Mouse (Mus musculus) olfactory bulb, adult 2 months (tissue): Measurements from ENCODE around the gene Hipk3. TPM values are rescaled to one million over a fixed set of nuclear protein-coding genes. Genes with fewer than 3 reads are reported as not detected.

ENCODE experiments used
- H3K27ac ChIP-seq: fragments of 200-500 bp; 2 replicates; pipeline ENCODE4 v1.5.1; 2012; ENCODE audit warnings: low read depth, low read length; ENCODE audit not compliant: insufficient read depth
- H3K4me1 ChIP-seq: fragments of 200-500 bp; 2 replicates; pipeline ENCODE4 v1.6.1; 2012; ENCODE audit warnings: low read length; ENCODE audit not compliant: control insufficient read depth, insufficient read depth
- H3K4me3 ChIP-seq: fragments of 200-500 bp; 2 replicates; pipeline ENCODE4 v1.5.1; 2012; ENCODE audit warnings: mild to moderate bottlenecking, low read depth, low read length, moderate library complexity; ENCODE audit not compliant: insufficient read depth
- CTCF ChIP-seq: fragments of 200-500 bp; IDR thresholded peaks from 2 replicates; pipeline ENCODE4 v1.5.1; 2012; ENCODE audit warnings: low read depth, mild to moderate bottlenecking, low read length, moderate library complexity; ENCODE audit not compliant: insufficient read depth
- POLR2A ChIP-seq: fragments of 200-500 bp; IDR thresholded peaks from 2 replicates; pipeline ENCODE4 v1.6.1; 2012; ENCODE audit warnings: mild to moderate bottlenecking, low read depth, low read length, moderate library complexity; ENCODE audit not compliant: insufficient read depth
- WGBS: fragments of 180-500 bp; shearing (Covaris S2); methylation state at CpG from one replicate; pipeline ENCODE4 v1.1.7; 2018; 5-methylcytosine and 5-hydroxymethylcytosine counted together
- polyA plus RNA-seq: library from polyadenylated mRNA; stranded (reverse); fragments of >200 nt; gene quantifications from 2 replicates; pipeline ENCODE4 v1.2.4, GENCODE M21; 2012; ENCODE audit warnings: low replicate concordance; ENCODE audit not compliant: missing spikeins, insufficient read depth, insufficient read length

The Hipk3 gene
- polyA plus RNA-seq, 1 experiment: not detected

- TF ChIP-seq CTCF: no peak
- no peak for TF ChIP-seq POLR2A
- Histone ChIP-seq H3K4me1 (peaks cover 8% of the 10 kb centered on the region), H3K4me3 (no peak overlapping the region), H3K27ac (no peak overlapping the region)
- 73% methylated on average over 4 of the region's 4 CpGs for WGBS
Observed at GRCm38 (mm10) chr2:104392700-104393312, 101.4 kb downstream of the Hipk3 start.

- Histone ChIP-seq H3K4me1 (peaks cover 5% of the 10 kb centered on the region; the same call in 1 of the 2 replicates), H3K4me3 (no peak overlapping the region), H3K27ac (no peak overlapping the region)
- WGBS: 97% methylated on average over 11 of the region's 11 CpGs
- no peak for TF ChIP-seq CTCF
- no peak for TF ChIP-seq POLR2A
Observed at GRCm38 (mm10) chr2:104389231-104389630, 105.0 kb downstream of the Hipk3 start.

- Histone ChIP-seq H3K27ac (no peak overlapping the region), H3K4me1 (no peaks in the 10 kb centered on the region), H3K4me3 (no peak overlapping the region)
- 93% methylated on average over 2 of the region's 2 CpGs for WGBS
- TF ChIP-seq POLR2A (no peak), CTCF (no peak)
Observed at GRCm38 (mm10) chr2:104385941-104386340, 108.3 kb downstream of the Hipk3 start.

GRCm38 (mm10) chr2:104383589-104383988 lies 110.7 kb downstream of the Hipk3 start:
- no peak for TF ChIP-seq POLR2A
- no peak for TF ChIP-seq CTCF
- Histone ChIP-seq H3K4me1 (no peaks in the 10 kb centered on the region), H3K4me3 (no peak overlapping the region), H3K27ac (no peak overlapping the region)
- 95% methylated on average over 4 of the region's 4 CpGs for WGBS

GRCm38 (mm10) chr2:104382813-104383212 lies 111.4 kb downstream of the Hipk3 start:
- Histone ChIP-seq H3K4me1 (0 out of 2 replicates have a peak, but pooled peaks cover 3% of the 10 kb centered on the region), H3K27ac (no peak overlapping the region), H3K4me3 (no peak overlapping the region)
- WGBS: 80% methylated on average over 6 of the region's 6 CpGs
- no peak for TF ChIP-seq CTCF
- TF ChIP-seq POLR2A: no peak

GRCm38 (mm10) chr2:104379304-104379703 lies 114.9 kb downstream of the Hipk3 start:
- no peak overlapping the region for H3K27ac ChIP-seq
- 0 out of 2 replicates have a peak, but pooled peaks cover 3% of the 10 kb centered on the region for H3K4me1 ChIP-seq
- WGBS: 55% methylated on average over 7 of the region's 7 CpGs
- TF ChIP-seq POLR2A (no peak), CTCF (no peak)
- H3K4me3 ChIP-seq: no peak overlapping the region

- H3K4me3 ChIP-seq: no peak overlapping the region
- WGBS: 49% methylated on average over 3 of the region's 3 CpGs
- H3K27ac ChIP-seq: no peak overlapping the region
- H3K4me1 ChIP-seq: 0 out of 2 replicates have a peak, but pooled peaks cover 3% of the 10 kb centered on the region
- no peak for TF ChIP-seq CTCF
- no peak for TF ChIP-seq POLR2A
Observed at GRCm38 (mm10) chr2:104378791-104379190, 115.5 kb downstream of the Hipk3 start.

- TF ChIP-seq POLR2A (no peak), CTCF (no peak)
- Histone ChIP-seq H3K4me3 (no peak overlapping the region), H3K4me1 (0 out of 2 replicates have a peak, but pooled peaks cover 3% of the 10 kb centered on the region), H3K27ac (no peak overlapping the region)
- 84% methylated on average over 2 of the region's 2 CpGs for WGBS
Observed at GRCm38 (mm10) chr2:104377990-104378389, 116.3 kb downstream of the Hipk3 start.

Other genes starting within 250 kb of the Hipk3 start
- not detected in 2 replicates for gene D430041D05Rik, start 83.4 kb downstream of the Hipk3 start, polyA plus RNA-seq
- gene Cstf3, start 96.1 kb upstream of the Hipk3 start, polyA plus RNA-seq: not detected in 2 replicates
- not detected in 2 replicates for gene Tcp11l1, start 217.7 kb upstream of the Hipk3 start, polyA plus RNA-seq
- not detected in 2 replicates for gene Pin1rt1, start 221.9 kb upstream of the Hipk3 start, polyA plus RNA-seq
- not detected in 2 replicates for gene Depdc7, start 248.4 kb upstream of the Hipk3 start, polyA plus RNA-seq